Mouse (Mus musculus) leukemia stem cell, adult 10-12 weeks (primary cell): ENCODE results near the gene Ric8b. TPM values are rescaled to one million over a fixed set of nuclear protein-coding genes. Genes with fewer than 3 reads are reported as not detected.

ENCODE experiments used
- polyA plus RNA-seq: library from polyadenylated mRNA; stranded (reverse); fragments of >175 nt; gene quantifications from 2 replicates; pipeline ENCODE4 v1.2.3, GENCODE M21; 2012; ENCODE audit warnings: low replicate concordance

Gene Ric8b
- polyA plus RNA-seq, result 1.6 and 2.3 TPM in 2 replicates

DNA sequence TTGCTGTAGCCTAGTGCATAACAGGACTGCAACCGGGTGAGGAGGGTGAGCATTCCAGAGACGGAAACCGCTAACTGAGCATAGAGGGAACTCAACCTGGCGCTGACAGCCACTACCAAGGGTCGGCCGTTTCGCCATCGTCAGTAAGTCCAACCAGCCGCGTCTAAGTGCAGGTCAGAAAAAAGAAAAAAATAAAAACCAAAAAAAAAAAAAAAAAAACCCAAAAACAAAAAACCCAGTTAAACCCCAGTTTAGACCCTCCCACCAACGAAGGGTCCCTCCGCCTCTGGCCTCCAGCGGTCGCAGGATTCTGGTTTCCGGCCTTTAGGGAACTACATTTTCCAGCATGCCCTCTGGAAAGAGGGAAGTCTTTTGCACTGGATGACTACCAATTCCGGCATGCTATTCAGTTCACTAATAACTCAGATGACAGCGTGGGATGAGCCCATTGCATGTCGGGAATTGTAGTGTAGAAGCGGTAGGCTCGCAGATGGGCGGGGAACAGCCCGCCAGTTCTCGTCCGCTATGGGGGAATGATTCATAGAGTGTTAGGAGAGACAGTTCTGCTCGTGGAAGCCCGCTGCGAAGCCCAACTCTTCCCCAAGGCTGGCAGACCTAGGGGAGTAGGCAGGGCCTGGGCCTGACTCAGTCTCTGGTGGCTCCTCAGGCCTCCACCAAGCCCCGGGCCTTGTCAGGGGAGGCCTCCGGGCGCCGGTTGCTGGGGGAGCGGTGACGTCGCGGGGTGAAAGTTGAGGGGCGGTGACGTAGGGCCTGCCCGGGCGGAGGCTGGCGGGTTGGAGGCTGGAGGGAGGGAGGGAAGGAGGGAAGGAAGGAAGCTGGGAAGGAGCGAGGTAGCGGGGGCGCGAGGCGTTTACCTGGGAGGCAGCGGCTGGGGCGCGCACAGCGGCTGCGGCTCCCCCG is at the start of gene Ric8b:
Gene Ric8b, plus strand, starts transcription at position 807 of the 921 bp plus-strand sequence.

Other genes starting within 250 kb of the Ric8b start
- gene Rfx4, start 161.6 kb upstream of the Ric8b start, polyA plus RNA-seq, result not detected in 2 replicates
- gene Fhl4, start 184.9 kb downstream of the Ric8b start, polyA plus RNA-seq, result not detected in 2 replicates
- 21.8 and 32.9 TPM in 2 replicates for gene Tmem263, start 185.0 kb downstream of the Ric8b start, polyA plus RNA-seq
- gene Mterf2, start 210.4 kb downstream of the Ric8b start, polyA plus RNA-seq, result 0.80 and 0.82 TPM in 2 replicates